Mouse (Mus musculus): ENCODE results near the gene Slc17a9.

DNA sequence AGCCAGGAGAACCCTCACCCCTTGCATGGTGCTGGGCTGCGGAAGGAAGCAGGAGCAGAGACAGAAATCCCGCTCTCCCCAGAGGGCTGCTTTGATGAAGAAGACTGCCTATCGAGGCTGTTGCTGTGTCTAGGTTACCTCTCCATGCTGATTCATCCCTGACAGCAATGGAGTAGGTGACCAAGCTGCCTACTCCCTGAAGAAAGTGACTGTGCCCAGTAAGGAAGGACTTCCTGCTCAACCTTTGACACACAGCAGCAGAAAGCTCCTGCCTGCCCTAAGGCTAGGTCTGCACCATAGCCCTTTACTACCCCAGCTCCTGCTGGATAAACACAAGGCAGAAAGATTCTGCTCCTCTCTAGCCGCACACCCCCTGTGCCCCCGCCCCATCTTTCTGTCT is 23.8 kb downstream of the Slc17a9 start:
- no peak for TF ChIP-seq CTCF (IDR thresholded peaks at IDR 0.05; ENCODE audit: low read depth)
- TF ChIP-seq EP300 (IDR thresholded peaks at IDR 0.05; ENCODE audit: low read depth): no peak

Data from liver, postnatal 0 days (tissue).